Mouse (Mus musculus) limb, embryonic 15.5 days (tissue): ENCODE results near the gene Usp42. TPM values are rescaled to one million over a fixed set of nuclear protein-coding genes. Genes with fewer than 3 reads are reported as not detected.
A peak's percentile ranks its signal among the peaks of the same experiment; 100 is the strongest.

Experiments
- ATAC-seq: fragments of 200-750 bp; cut with Nextera tagmentation; 2 replicates; pipeline ENCODE4 v1.8.0; 2017; ENCODE audit warnings: low read depth, moderate TSS enrichment; ENCODE audit not compliant: insufficient number of reproducible peaks, low FRiP score, low TSS enrichment
- H3K27ac ChIP-seq: fragments of 300-500 bp; sonication (generic); 2 replicates; pipeline ENCODE4 v1.5.1; 2015; ENCODE audit warnings: moderate library complexity, mild to moderate bottlenecking, inconsistent platforms
- H3K27me3 ChIP-seq: fragments of 300-500 bp; sonication (generic); 2 replicates; pipeline ENCODE4 v1.6.1; 2015; ENCODE audit warnings: inconsistent platforms
- H3K36me3 ChIP-seq: fragments of 300-500 bp; sonication (generic); 2 replicates; pipeline ENCODE4 v1.6.1; 2015; ENCODE audit warnings: inconsistent platforms
- H3K4me1 ChIP-seq: fragments of 300-500 bp; sonication (generic); 2 replicates; pipeline ENCODE4 v1.6.1; 2015; ENCODE audit warnings: inconsistent platforms
- H3K4me2 ChIP-seq: fragments of 300-500 bp; sonication (generic); 2 replicates; pipeline ENCODE4 v1.6.1; 2015; ENCODE audit warnings: mild to moderate bottlenecking, inconsistent platforms
- H3K4me3 ChIP-seq: fragments of 300-500 bp; sonication (generic); 2 replicates; pipeline ENCODE4 v1.5.1; 2015; ENCODE audit warnings: mild to moderate bottlenecking, inconsistent platforms
- H3K9ac ChIP-seq: fragments of 300-500 bp; sonication (generic); 2 replicates; pipeline ENCODE4 v1.6.1; 2015; ENCODE audit warnings: inconsistent platforms
- H3K9me3 ChIP-seq: fragments of 300-500 bp; sonication (generic); 2 replicates; pipeline ENCODE4 v1.6.1; 2016; ENCODE audit warnings: inconsistent platforms
- WGBS: fragments of 180-500 bp; shearing (Covaris S2); methylation state at CpG from one replicate; pipeline ENCODE4 v1.1.7; 2015; 5-methylcytosine and 5-hydroxymethylcytosine counted together
- polyA plus RNA-seq: library from polyadenylated mRNA; unstranded; fragments of >200 nt; fragmentation: Nextera tagmentation; extraction: Ambion mirVana; gene quantifications from 2 replicates; pipeline ENCODE4 v1.2.1, GENCODE M21; 2015

The Usp42 gene
- polyA plus RNA-seq, 1 experiment from 2014 or later: 18.1 TPM

GRCm38 (mm10) chr5:143684911-143685390, 47.1 kb downstream of the Usp42 start:
- Histone ChIP-seq H3K4me1 (peaks cover 21% of the 10 kb centered on the region), H3K27ac (no peak overlapping the region), H3K9me3 (no peaks in the 10 kb centered on the region), H3K27me3 (no peaks in the 10 kb centered on the region), H3K4me3 (no peak overlapping the region), H3K36me3 (peaks cover 34% of the 10 kb centered on the region), H3K4me2 (no peak overlapping the region), H3K9ac (no peak overlapping the region)
- 87% methylated on average over 8 of the region's 8 CpGs for WGBS
- ATAC-seq: no peak

GRCm38 (mm10) chr5:143683696-143684095, 48.4 kb downstream of the Usp42 start:
- Histone ChIP-seq H3K4me3 (no peak overlapping the region), H3K9me3 (no peaks in the 10 kb centered on the region), H3K4me2 (no peak overlapping the region), H3K4me1 (peaks cover 33% of the 10 kb centered on the region), H3K9ac (no peak overlapping the region), H3K27ac (no peak overlapping the region), H3K36me3 (peaks cover 31% of the 10 kb centered on the region), H3K27me3 (no peaks in the 10 kb centered on the region)
- no peak for ATAC-seq
- WGBS: 47% methylated on average over 6 of the region's 6 CpGs

- Histone ChIP-seq H3K27me3 (no peaks in the 10 kb centered on the region), H3K36me3 (no peaks in the 10 kb centered on the region), H3K27ac (no peak overlapping the region), H3K9ac (no peak overlapping the region), H3K4me1 (peaks cover 55% of the 10 kb centered on the region), H3K9me3 (no peaks in the 10 kb centered on the region), H3K4me3 (no peak overlapping the region), H3K4me2 (no peak overlapping the region)
- 64% methylated on average over 6 of the region's 6 CpGs for WGBS
- ATAC-seq: no peak
Observed at GRCm38 (mm10) chr5:143679654-143680053, 52.4 kb downstream of the Usp42 start.

GRCm38 (mm10) chr5:143678634-143679271, 53.3 kb downstream of the Usp42 start:
- Histone ChIP-seq H3K36me3 (no peaks in the 10 kb centered on the region), H3K9ac (no peak overlapping the region), H3K27me3 (no peaks in the 10 kb centered on the region), H3K4me2 (no peak overlapping the region), H3K4me1 (peaks cover 55% of the 10 kb centered on the region), H3K4me3 (no peak overlapping the region), H3K9me3 (no peaks in the 10 kb centered on the region), H3K27ac (peak overlapping the region; percentile 12)
- no peak for ATAC-seq
- WGBS: 38% methylated on average over 6 of the region's 6 CpGs

GRCm38 (mm10) chr5:143677363-143677762, 54.7 kb downstream of the Usp42 start:
- no peak for ATAC-seq
- H3K36me3 ChIP-seq: no peaks in the 10 kb centered on the region
- WGBS: 69% methylated on average over 4 of the region's 4 CpGs
- peaks cover 50% of the 10 kb centered on the region for H3K4me1 ChIP-seq
- H3K4me3 ChIP-seq: no peak overlapping the region
- H3K9ac ChIP-seq: no peak overlapping the region
- no peak overlapping the region for H3K4me2 ChIP-seq
- H3K9me3 ChIP-seq: no peaks in the 10 kb centered on the region
- no peaks in the 10 kb centered on the region for H3K27me3 ChIP-seq
- H3K27ac ChIP-seq: no peak overlapping the region

- no peak overlapping the region for H3K4me3 ChIP-seq
- WGBS: 64% methylated on average over 5 of the region's 5 CpGs
- no peak for ATAC-seq
- H3K27ac ChIP-seq: no peak overlapping the region
- no peak overlapping the region for H3K9ac ChIP-seq
- no peak overlapping the region for H3K4me2 ChIP-seq
- H3K4me1 ChIP-seq: peaks cover 51% of the 10 kb centered on the region
- no peaks in the 10 kb centered on the region for H3K9me3 ChIP-seq
- no peaks in the 10 kb centered on the region for H3K36me3 ChIP-seq
- H3K27me3 ChIP-seq: no peaks in the 10 kb centered on the region
Observed at GRCm38 (mm10) chr5:143676218-143676985, 55.7 kb downstream of the Usp42 start.

- Histone ChIP-seq H3K27ac (no peak overlapping the region), H3K9me3 (no peaks in the 10 kb centered on the region), H3K27me3 (no peaks in the 10 kb centered on the region), H3K4me3 (no peak overlapping the region), H3K4me2 (no peak overlapping the region), H3K36me3 (no peaks in the 10 kb centered on the region), H3K9ac (no peak overlapping the region), H3K4me1 (peaks cover 50% of the 10 kb centered on the region)
- WGBS: 68% methylated on average over 5 of the region's 5 CpGs
- no peak for ATAC-seq
Observed at GRCm38 (mm10) chr5:143674576-143674975, 57.5 kb downstream of the Usp42 start.

GRCm38 (mm10) chr5:143670740-143671415, 61.2 kb downstream of the Usp42 start:
- ATAC-seq: no peak
- H3K4me1 ChIP-seq: peaks cover 29% of the 10 kb centered on the region
- 75% methylated on average over 6 of the region's 6 CpGs for WGBS

GRCm38 (mm10) chr5:143669839-143670238, 62.2 kb downstream of the Usp42 start:
- Histone ChIP-seq H3K4me1 (peaks cover 33% of the 10 kb centered on the region), H3K4me3 (no peak overlapping the region), H3K9ac (no peak overlapping the region), H3K27me3 (no peaks in the 10 kb centered on the region), H3K27ac (no peak overlapping the region), H3K4me2 (no peak overlapping the region), H3K36me3 (no peaks in the 10 kb centered on the region), H3K9me3 (no peaks in the 10 kb centered on the region)
- no peak for ATAC-seq
- 65% methylated on average over 2 of the region's 2 CpGs for WGBS

More at GRCm38 (mm10) chr5:143670740-143671415, 61.2 kb downstream of the Usp42 start:
- no peak overlapping the region for H3K27ac ChIP-seq
- no peaks in the 10 kb centered on the region for H3K27me3 ChIP-seq
- no peak overlapping the region for H3K4me3 ChIP-seq
- H3K36me3 ChIP-seq: no peaks in the 10 kb centered on the region
- no peak overlapping the region for H3K4me2 ChIP-seq
- no peak overlapping the region for H3K9ac ChIP-seq
- H3K9me3 ChIP-seq: no peaks in the 10 kb centered on the region

- no peak overlapping the region for H3K4me2 ChIP-seq
- WGBS: 43% methylated on average over 2 of the region's 2 CpGs
- no peak for ATAC-seq
- no peaks in the 10 kb centered on the region for H3K27me3 ChIP-seq
- no peak overlapping the region for H3K27ac ChIP-seq
- no peaks in the 10 kb centered on the region for H3K36me3 ChIP-seq
- no peaks in the 10 kb centered on the region for H3K9me3 ChIP-seq
- peaks cover 33% of the 10 kb centered on the region for H3K4me1 ChIP-seq
- H3K4me3 ChIP-seq: no peak overlapping the region
- no peak overlapping the region for H3K9ac ChIP-seq
Observed at GRCm38 (mm10) chr5:143669393-143669792, 62.7 kb downstream of the Usp42 start.

GRCm38 (mm10) chr5:143668884-143669283, 63.2 kb downstream of the Usp42 start:
- no peak overlapping the region for H3K27ac ChIP-seq
- no peak overlapping the region for H3K9ac ChIP-seq
- WGBS: 70% methylated on average over 2 of the region's 2 CpGs
- H3K4me1 ChIP-seq: peaks cover 33% of the 10 kb centered on the region
- no peaks in the 10 kb centered on the region for H3K36me3 ChIP-seq
- no peak for ATAC-seq
- H3K4me2 ChIP-seq: no peak overlapping the region
- no peaks in the 10 kb centered on the region for H3K9me3 ChIP-seq
- no peaks in the 10 kb centered on the region for H3K27me3 ChIP-seq
- no peak overlapping the region for H3K4me3 ChIP-seq

- H3K27me3 ChIP-seq: no peaks in the 10 kb centered on the region
- WGBS: 82% methylated on average over 1 of the region's 1 CpGs
- H3K4me3 ChIP-seq: no peak overlapping the region
- peaks cover 38% of the 10 kb centered on the region for H3K4me1 ChIP-seq
- H3K4me2 ChIP-seq: no peak overlapping the region
- no peak overlapping the region for H3K27ac ChIP-seq
- H3K9ac ChIP-seq: no peak overlapping the region
- no peaks in the 10 kb centered on the region for H3K9me3 ChIP-seq
- no peak for ATAC-seq
- H3K36me3 ChIP-seq: no peaks in the 10 kb centered on the region
Observed at GRCm38 (mm10) chr5:143666015-143666414, 66.1 kb downstream of the Usp42 start.
